Mouse (Mus musculus): ENCODE results near the gene Sccpdh.
A peak's percentile ranks its signal among the peaks of the same experiment; 100 is the strongest.
"Not testable (repeated sequence)": the region's sequence is repeated elsewhere in the genome, so short reads cannot be mapped to it uniquely, and the experiment has no call there.

The Sccpdh gene

DNA sequence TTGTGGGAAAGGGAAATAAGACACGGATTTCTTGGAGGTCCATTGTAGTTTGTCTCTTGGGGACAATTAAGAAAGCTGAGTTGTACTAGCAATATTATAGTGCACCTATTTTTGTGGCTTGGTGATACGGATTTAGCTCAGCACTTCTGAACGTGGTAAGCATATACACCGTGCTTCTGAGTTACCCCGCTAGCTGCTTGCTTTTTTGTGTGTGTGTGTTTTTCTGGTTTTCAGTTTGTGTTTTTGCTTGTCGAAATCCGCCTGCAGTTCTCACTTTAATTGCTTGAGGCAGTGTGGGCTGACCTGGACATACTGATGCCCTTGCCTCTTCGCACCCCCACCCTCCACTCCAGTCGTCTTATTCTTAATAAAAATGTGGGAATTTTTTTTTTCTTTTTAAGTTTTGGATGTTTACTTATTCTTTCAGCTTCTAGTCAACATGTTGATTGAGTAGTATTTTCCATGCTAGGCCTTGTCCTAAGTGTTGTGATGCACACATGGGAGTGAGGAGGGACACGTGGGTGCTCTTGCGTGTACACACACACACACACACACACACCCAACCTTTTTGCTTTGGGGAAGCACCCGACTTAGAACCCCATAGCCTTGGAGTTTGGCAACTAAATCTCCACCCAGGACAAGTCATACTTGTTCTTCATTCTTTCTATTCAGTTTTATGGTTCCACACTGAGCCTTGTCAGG is 977 bp downstream of the Sccpdh start:
- DNase-seq (ENCODE audit: low read depth, low spot score), result peak; percentile 64

DNA sequence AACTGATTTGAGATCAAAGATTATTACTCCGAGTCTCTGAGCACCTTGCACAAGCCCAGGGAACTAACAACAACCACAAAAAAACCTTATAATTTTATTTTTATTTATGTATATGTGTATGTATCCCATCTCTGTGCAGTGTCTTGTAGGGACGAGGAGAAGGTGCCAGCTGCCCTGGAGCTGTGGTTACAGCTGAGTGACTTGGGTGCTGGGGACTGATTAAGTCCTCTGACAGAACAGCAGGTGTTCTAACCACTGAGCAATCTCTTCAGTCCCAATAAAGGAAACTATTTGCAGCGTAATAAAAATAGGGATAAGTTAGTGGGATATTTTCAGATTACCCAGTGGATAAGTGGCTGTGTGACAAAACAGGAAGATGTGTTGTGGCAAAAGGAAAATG is 6.3 kb downstream of the Sccpdh start:
- DNase-seq (ENCODE audit: low read depth, low spot score), result no peak

DNA sequence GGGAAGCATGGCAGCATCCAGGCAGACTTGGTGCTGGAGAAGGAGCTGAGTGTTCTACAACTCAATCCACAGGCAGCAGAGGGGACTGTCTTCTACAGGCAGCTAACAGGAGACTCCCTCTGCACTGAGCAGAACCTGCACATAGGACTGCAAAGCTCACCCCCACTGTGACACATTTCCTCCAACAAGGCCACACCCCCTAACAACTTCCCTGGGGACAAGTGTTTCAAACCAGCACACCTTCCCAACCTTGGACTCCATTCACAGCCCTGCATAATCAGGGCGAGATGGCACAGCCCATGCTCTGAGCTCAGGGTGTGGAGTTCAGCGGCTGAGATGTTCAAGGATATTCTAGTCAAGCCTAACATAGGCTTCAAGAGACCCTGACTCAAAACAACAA is 9.0 kb downstream of the Sccpdh start:
- no peak for DNase-seq (ENCODE audit: low read depth, low spot score)

DNA sequence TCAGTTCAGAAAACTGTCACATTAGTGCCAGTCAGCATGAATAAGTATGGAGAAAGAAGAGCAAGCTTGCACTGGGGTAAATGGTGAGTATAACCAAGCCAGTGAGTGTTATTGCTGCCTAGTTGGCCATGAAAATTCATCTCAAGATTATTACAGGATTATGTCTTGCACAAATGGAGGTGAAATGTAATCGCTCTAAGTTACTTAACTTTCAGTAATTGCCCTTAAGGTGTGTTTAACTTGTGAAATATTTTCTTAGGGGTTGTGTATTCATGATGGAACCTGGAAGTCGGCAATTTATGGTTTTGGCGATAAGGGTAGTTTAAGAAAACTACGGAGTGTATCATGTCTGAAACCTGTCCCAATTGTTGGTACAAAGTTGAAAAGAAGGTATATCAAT is 11.3 kb downstream of the Sccpdh start:
- DNase-seq (ENCODE audit: low read depth, low spot score), result no peak

DNA sequence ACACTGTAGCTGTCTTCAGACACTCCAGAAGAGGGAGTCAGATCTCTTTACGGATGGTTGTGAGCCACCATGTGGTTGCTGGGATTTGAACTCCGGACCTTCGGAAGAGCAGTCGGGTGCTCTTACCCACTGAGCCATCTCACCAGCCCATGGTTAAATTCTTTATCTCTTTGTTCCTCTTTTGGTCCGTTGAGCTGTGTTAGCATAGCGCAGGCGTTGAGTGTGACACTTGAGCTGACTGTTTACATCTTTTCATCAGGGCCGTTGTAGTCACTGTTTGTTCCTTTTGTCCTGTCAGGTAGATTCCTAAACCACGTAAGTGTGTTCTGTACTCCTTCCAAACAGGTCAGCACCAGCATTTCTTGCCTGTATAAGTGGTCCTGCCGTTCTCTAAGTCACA is 14.7 kb downstream of the Sccpdh start:
- DNase-seq (ENCODE audit: low read depth, low spot score), result not testable (repeated sequence)

DNA sequence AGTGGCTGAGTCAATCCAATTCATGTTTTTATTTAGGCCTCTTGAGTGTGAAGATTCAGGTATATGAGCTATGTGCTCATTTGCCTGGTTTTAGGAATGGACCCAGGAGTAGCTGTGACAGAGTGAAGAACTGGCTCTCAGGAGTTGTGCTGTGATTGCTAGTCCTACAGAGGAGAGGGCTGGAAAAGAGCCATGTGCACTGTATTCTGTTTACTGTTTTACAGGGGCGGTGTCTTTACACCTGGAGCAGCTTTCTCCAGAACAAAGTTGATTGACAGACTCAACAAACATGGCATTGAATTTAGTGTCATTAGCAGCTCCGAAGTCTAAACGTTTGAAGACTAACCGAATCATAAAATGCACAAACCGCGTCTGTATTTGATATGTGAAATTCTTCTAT is 18.3 kb downstream of the Sccpdh start:
- DNase-seq (ENCODE audit: low read depth, low spot score), result no peak

DNA sequence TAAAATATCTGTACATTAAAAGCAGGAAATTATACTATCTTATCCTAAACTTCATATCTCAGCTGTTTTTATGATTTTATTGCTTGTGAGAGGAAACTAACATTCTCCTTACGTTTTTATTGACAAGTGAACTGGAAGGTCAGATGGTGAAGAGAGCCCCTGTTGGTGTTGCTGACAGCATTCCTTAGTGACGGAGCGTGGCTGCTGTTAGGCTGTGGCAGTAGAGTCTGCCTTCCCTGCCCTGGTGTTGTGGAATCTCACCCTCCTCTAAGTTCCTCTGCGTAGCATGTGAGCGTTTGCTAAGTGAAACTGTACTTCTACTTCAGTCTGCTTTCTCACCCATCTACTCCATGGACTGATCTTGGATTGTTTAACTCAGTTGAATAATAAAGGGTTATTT is 18.8 kb downstream of the Sccpdh start:
- no peak for DNase-seq (ENCODE audit: low read depth, low spot score)

DNA sequence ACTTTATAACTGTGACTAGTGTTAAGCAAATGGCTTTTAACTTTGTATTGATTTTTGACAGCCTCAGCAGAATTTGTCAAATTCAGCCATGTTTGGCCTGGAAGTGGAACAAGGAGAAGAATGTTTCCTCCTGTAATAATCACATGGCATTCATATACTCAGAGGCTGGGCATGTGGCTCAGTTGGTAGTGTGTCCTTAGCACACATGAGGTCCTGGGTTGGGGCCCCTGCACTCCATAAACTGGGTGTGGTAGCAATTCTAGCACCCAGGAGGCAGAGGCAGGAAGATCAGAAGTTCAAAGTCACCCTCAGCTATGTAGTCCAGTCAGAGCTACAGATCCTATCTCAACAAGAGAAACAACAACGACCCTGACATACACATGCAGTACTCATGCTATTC is 19.3 kb downstream of the Sccpdh start:
- DNase-seq (ENCODE audit: low read depth, low spot score), result no peak

DNA sequence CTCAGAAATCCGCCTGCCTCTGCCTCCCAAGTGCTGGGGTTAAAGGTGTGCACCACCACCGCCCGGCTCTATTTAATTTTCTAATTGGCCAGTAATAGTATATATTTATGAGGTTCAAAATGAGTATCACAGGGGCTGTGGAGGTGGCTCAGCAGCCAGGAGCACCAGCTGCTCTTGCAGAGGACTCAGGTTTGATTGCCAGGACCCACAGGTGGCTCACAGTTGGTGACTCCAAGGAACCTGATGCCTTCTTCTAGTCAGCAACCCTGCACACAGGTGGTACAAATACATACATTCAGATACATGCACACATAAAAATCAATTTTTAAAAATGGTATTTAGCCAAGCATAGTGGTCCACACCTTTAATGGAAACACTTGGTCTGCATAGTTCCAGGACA is 20.0 kb downstream of the Sccpdh start:
- DNase-seq (ENCODE audit: low read depth, low spot score), result no peak

DNA sequence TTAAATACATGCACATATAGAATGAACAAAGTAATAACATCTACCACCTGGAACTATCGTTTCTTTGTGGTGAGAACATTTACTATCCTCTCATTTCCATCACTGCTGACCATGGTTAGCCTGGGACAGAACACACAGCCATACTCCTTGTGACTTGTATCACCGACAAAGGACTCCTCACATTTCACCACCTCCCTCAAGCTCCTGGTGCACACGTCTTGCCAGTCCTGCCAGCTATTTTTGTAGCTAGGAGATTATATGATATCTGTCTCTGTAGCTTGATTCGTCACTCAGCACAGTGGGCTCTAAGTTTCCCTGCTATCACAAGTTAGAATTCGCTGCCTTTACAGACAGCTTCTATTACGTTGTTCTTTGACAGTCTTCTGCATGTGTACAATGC is 20.4 kb downstream of the Sccpdh start:
- DNase-seq (ENCODE audit: low read depth, low spot score), result no peak

DNA sequence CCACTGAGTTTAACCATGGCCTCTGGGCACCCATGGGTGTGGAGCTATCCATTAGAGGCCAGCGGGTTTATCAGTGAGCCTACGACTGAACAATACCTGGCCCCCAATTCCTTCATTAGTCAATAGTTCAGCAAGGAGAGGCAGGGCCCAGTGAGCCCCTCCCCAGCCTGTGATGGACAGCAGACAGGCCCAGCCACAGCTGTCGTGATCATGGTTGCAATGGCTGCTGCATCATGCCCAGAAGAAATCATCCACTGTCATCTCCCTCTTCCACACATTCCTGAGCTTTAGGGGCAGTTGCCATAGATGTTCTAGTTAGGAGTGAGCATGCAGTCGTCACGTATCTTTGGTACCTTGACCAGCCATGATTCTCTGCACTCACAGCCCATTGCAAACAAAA is 20.9 kb downstream of the Sccpdh start:
- no peak for DNase-seq (ENCODE audit: low read depth, low spot score)

DNA sequence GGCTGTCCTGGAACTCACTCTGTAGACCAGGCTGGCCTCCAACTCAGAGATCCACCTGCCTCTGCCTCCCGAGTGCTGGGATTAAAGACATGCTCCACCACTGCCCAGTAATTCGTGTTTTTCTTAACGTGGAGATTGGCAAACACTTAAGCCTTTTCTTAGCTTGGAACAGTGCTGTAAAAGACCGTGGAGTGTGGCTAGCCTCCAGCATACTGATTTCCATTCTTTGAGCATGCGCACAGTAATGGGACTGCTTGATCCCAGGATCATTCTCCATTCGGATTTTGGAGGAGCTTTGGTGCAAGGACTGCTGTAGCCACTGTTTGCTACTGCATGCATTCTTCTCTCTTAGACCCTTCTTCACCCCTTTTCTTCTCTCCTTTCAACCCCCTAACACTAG is 21.5 kb downstream of the Sccpdh start:
- no peak for DNase-seq (ENCODE audit: low read depth, low spot score)

DNA sequence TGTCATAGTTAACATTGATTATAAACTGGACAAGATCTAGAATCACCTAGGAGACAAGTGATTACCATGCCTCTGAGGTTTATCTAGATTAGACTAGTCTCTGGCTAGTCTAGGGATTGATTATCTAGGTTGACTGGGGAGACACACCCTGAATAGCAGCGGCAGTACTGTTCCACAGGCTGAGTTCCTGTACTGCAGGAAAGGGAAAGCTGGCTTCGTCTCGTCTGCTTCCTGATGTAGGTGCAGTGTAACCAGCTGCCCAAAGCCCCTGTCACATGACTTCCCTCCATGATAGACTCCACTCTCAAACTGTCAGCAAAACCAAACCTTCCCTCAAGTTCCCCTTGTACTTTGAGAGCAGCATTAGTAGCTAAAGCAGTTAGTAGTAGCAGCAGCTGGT is 36.1 kb downstream of the Sccpdh start:
- no peak for DNase-seq (ENCODE audit: low read depth, low spot score)

DNA sequence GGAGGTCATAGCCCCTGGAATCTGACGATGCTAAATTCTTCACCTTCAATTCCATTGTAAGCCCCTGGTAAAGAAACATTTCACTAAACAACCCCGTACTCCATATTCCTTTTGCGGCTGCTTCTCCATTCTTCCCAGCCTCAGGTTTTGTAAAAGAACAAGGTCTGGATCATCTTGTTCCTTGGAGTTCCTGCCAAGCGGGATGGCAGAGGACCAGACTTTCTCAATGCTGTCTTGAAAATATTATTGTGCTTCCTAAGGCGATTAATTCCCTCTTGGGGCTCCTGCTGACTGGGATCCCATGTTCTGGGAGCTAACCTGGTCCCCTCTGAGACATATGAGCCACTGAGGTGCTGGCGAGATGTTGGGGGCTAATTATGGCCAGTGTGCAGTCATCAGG is 37.1 kb downstream of the Sccpdh start:
- DNase-seq (ENCODE audit: low read depth, low spot score), result no peak

DNA sequence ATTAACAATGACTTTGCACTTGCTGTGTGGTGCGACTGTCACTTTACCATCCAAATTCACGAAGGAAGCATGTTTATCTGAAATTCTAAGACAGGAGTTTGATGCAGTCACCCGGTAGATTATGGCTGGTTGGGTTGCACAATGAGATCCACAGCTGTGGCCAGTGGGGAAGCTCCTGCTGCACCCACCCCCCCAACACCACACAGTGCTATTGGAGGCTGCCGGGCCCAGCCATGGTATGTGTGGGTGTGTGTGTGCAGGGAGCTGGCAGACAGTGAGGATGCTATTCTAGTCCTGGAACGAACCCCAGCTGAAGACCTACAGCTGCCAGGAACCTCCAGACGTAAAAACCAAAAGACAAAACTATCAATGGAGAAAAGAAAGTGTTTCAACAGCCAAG is 41.4 kb downstream of the Sccpdh start:
- peak; percentile 9 for DNase-seq (ENCODE audit: low read depth, low spot score)

DNA sequence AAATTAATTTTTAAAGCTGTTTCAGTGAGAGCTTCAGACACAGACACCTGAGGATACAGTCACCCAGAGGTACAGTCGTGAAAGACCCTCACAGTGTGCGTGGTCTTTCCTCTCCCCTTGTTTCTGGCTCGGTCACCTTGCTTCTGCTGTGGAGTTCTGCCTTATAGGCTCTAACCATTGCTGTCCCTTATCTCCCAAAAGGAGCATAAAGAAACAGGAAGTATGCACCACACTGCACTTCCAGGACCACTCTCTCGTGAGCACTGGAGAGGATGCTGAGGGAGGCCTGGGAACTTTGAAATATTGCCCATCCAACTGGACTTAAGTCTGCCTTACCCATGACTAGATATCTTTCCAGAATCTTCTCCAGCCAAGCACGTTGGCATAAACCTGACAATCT is 42.7 kb downstream of the Sccpdh start:
- no peak for DNase-seq (ENCODE audit: low read depth, low spot score)

DNA sequence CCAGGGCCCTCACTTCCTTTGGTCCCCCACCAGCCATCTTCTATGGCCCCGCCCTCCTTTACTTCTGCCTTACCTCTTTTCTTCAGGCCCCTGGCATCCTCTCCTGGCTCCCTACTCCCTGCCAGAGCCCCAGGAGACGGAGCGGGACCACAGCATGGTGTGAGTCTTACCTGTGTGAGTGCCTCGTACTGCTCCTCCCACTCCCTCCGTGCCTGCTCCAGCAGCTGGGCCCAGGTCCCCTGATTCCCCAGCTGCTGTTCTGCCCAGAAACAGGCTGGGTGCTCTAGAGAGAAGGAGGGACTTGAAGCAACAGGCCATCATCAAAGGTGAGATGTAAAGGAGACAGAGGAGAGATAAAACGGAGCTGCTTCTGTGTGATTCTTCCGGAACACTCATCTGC is 44.6 kb downstream of the Sccpdh start:
- no peak for DNase-seq (ENCODE audit: low read depth, low spot score)

DNA sequence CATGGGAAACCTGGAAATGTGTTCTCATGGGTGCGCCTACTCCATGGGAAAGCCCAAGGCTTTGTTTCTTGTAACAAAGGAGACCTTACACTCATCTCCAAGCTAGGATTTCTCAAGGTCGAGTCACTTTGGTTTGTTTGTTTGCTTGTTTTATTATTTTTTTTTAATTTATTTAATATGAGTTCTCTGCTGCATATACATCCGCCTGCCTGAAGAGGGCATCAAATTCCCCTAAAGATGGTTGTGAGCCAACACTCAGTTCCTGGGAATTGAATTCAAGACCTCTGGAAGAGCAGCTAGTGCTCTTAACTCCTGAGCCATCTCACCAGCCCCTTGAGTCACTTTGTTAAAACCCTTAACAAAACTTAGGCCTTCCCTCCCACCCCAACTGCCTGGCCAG is 45.4 kb downstream of the Sccpdh start:
- DNase-seq (ENCODE audit: low read depth, low spot score), result no peak

DNA sequence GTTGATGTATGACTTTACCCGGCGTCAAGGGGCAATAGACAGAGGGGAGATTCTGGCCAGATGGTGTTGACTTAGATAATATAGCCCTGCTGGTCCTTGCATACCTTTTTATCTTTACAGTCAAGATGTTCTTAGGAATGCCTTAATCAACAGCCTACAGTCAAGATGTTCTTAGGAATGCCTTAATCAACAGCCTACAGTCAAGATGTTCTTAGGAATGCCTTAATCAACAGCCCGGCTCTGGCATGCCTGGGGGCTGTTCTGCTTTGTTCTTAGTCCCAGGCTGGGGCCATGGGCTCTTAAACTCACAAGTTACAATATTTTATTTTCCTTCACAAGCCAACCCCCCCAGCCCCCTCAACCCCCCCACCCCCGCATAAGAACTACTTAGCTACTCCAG is 47.3 kb downstream of the Sccpdh start:
- not testable (repeated sequence) for DNase-seq (ENCODE audit: low read depth, low spot score)

DNA sequence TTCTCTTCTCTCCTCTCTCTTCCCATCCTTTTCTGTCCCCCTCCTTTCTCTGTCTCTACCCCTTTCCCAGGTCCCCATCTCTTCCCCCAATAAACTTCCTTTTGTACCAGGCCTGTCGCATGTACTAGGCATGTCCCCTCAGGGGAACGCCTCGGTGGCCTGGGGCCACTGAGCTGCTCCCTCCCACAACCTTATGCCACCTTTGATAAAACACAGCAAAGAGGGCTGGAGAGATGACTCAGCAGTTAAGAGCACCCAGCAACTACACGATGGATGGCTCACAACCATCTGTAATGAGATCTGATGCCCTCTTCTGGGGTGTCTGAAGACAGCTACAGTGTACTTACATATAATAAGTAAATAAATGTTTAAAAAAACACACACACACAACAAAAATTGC is 47.8 kb downstream of the Sccpdh start:
- no peak for DNase-seq (ENCODE audit: low read depth, low spot score)

DNA sequence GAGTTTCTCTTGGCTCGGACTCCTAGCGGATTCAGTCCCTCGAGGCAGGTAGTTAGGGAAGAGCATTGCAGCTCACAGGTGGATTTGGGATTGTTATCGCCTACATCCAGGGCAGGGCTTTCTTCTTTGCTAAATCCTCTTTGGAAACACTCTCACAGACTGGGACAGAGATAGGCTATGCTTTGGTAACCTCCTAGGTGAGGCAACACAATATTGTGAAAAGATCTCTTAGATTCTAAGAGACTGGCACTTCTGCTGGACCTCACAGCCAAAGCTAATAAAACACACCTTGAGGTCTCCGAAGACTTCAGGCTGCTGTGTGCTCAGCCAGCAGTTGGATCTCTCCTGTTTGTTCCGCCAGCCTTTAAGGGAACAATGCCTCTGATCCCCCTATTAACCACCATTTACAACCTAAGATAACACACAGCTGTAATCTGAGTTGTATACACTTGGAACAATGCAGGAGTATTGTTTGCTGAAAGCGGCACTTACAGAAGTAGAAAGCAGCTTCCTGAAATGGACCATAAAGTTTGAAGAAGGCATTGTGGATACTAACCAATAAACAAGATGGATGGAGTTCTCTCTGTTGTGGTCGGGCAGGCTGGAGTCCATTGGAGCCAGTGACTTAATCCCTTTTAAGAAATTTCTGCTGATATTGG is 54.9 kb downstream of the Sccpdh start:
- DNase-seq (ENCODE audit: low read depth, low spot score), result no peak

DNA sequence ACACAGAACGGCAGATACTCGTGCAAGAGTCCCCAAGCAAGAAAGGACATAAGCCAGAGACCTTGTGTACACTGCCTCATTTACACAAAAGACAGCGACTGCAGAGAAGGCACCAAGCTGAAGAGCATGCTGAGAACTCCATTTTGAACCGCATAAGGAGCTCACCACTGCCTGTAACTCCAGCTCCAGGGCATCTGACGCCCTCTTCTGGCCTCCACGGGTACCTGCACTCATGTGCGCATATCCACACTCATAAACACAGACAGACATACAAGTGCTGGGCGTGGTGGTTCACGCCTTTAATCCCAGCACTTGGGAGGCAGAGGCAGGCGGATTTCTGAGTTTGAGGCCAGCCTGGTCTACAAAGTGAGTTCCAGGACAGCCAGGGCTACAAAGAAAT is 60.7 kb downstream of the Sccpdh start:
- DNase-seq (ENCODE audit: low read depth, low spot score), result no peak

DNA sequence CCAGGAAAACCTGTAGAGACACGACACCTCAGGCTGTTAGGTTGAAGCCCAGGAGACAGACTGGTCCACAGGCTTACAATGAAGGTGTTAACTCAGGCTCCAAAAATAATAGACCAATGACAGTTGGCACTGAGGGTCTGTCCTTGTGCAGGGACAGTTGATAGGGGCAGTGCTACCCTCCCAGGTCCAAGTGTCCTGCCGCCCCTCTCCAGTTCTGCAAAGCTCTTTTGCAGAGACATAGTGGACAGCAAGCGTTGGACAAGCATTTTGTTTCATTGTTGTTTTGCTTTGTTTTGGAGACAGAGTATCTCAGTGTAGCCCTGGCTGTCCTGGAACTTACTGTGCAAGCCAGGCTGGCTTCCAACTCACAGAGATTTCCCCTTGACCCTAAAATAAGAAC is 63.4 kb downstream of the Sccpdh start:
- DNase-seq (ENCODE audit: low read depth, low spot score), result no peak

All from 3T3-L1 (cell line).